Mouse (Mus musculus) WW6 (cell line): ENCODE measurements around the gene Pex5.

ENCODE experiments used
- DNase-seq: peaks from one replicate; pipeline ENCODE4 v3.0.0-alpha.2; 2013; ENCODE audit warnings: low read depth, low spot score

The Pex5 gene

DNA sequence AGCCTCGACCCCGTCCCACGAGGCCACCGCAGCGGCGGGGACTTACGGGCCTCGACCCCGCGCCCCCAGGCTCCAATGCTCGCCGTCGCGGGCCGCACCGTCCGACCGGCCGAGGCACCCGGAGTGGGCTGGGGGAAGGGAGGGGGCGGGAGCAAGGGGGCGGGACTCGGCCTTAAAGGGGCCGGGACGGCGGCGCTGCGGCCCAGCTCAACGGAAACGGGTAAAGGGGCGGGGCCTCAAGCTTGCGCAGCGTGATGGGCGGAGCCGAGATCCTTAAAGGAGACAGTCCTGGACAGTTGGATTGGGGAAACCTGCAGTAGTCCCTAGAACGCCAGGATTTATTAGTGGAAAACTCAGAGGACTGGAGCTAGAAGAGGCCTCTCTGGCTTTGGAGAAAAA lies at the start of gene Pex5:
Gene Pex5 (minus strand): TSS at position 141 of the 399 bp plus-strand sequence.
- peak; percentile 95 for DNase-seq

- DNase-seq: no peak
Measured at GRCm38 (mm10) chr6:124463881-124464291, 49.0 kb upstream of the Pex5 start.

GRCm38 (mm10) chr6:124459388-124459787 lies 44.5 kb upstream of the Pex5 start:
- DNase-seq: no peak

- no peak for DNase-seq
Measured at GRCm38 (mm10) chr6:124458505-124458904, 43.6 kb upstream of the Pex5 start.

- DNase-seq: no peak
Measured at GRCm38 (mm10) chr6:124457827-124458226, 43.0 kb upstream of the Pex5 start.

- DNase-seq: no peak
Measured at GRCm38 (mm10) chr6:124456243-124456642, 41.4 kb upstream of the Pex5 start.

GRCm38 (mm10) chr6:124453756-124454155 lies 38.9 kb upstream of the Pex5 start:
- DNase-seq: no peak

GRCm38 (mm10) chr6:124451995-124452394 lies 37.1 kb upstream of the Pex5 start:
- no peak for DNase-seq

DNA sequence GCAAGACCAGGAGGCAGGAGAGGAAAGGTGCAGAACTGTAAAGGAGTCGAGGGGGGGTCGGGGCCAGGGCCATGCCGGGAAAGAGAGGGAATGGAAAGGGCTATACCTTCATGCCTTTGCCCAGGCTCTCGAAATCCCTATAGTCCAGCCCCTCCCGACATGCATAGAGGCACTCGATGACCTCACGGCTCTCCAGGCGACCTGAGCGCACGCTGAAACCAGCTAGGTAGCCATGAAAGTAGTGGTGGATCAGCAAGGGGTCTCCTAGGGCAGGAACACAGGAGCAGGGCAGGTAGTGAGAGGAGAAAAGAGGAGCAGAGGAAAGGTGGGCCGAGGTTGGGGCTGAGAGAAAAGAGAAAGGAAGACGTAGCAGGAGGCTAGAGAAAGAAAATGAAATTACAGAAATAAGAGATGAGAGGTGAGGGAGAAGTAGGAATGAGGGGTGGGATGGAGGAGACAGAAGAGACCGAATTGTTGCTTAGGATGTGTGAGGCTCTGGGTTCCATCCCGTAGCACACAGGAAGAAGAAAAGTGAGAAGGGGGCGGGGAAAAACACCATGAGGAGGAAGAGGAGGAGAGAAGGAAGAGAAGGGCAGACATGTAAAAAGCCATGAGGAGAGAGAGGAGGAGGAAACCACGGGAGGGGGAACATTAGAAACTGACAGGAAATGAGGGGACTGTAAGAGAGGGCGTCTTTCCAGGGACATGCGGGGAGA lies 35.0 kb upstream of the Pex5 start:
- no peak for DNase-seq

DNA sequence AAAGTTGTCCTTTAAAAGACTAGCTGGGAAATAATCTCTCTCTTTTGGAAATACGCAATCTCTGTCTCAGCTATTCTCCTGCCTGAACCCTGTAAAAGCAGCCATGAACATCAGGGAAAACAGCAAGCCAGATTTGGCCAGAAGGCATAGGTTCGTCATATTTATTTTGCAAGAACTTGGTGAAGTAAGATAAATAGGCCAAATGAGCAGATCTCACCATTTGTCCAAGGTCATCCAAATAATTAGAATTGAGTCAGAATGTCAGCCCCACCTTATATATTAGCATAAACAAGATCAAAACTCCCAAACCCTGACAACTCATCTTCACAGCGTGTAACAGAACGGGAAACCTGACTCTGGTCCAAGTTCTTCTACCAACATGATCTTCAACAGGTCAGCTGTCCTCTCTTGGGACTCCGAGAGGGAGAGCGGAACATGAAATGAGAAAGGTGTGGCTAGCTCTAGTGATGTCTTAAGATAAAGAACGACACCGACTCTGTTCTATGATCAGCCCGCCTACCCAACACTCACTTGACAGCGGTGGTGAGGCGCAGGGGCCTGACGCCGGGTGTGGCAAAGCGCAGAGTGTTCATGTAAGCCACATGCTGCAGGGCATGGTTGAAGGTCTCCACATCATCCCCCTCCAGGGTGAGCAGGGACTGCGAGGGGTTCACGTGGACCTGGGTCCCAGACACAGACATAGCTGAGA lies 34.2 kb upstream of the Pex5 start:
- DNase-seq: no peak

DNA sequence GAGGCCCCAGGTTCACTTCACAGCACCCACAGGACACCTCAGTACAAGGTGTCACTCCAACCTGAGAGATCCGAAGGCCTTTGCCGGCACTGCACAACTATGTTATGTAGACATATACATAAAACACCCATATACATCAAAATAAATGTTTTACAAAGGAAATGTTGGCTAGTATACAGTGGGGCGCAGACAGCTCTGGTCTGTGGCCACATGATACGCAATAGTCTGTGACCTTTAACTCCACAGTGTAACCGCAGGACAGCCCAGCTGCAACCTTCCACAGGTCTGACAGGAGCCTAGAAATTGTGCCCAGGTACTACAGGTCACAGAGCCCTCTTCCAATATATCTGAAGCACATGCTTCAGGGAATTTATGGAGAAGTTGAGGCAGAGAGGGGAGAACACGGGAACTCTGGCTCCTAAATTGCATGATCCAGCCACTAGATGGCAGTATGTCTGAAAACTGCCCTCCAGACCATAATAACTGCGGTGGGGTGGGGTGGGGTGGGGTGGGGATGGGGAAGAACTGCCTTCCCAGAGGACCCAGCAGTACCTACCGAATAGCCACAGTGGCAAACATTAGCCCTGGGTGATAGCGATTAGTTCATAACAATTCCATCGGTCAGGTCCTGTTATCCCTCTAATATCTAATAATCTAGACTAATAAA lies 33.5 kb upstream of the Pex5 start:
- no peak for DNase-seq

DNA sequence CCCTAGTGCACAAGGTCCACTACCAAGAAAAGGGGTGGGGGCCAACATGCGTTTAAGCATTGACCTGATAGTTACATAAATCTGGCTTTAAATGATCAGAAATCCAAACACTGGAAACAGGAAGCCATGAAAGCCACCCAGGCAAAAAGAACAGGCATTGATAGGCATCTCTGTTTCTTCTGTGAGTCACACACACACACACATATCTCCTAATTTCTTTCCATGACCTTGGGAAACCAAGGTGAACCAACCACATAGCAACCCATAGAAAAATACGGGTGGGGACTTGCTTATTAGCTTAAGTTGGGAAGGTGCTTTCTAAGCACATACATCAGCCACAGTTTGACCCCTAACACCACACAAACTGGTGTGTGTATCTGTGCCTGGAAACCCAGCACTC lies 32.5 kb upstream of the Pex5 start:
- no peak for DNase-seq

- no peak for DNase-seq
Measured at GRCm38 (mm10) chr6:124446459-124446858, 31.6 kb upstream of the Pex5 start.

DNA sequence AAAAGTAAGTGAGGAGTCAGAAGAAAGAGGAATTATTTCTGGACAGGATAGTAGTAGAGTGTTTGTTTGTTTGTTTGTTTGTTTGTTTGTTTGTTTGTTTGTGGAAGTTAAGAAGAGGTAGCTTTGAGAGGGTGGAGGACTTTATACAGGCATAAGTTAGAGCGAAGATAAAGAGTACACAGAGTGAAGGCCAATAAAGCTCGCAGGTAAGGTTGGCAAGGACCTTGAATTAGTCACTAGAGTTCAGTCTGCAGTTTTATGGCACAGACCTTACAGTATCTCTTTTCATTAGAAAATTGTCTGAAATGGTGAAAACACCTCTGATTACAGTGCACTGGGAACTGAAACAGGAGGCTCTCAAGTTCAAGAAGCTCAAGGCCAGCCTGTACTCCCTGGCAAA lies 31.2 kb upstream of the Pex5 start:
- DNase-seq: no peak

DNA sequence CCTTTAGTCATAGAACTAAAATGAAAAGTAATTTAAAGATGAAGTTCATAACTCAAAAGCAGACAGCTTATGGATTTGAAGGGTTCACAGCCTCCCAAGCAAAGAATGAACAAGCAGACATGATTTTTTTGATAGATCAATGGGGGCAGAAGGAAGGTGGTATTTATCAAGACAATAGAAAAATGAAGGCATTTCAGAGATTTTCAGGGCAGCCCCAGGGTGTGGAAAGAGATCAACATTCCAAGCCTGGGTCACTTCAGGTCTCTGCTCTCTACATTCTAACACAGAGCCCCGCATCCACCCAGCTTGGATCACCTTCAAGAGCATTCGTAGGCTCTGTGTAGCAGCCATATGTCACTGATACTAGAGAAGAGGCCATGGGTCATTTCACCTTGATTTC lies 28.5 kb upstream of the Pex5 start:
- no peak for DNase-seq

GRCm38 (mm10) chr6:124436245-124436644 lies 21.4 kb upstream of the Pex5 start:
- no peak for DNase-seq

GRCm38 (mm10) chr6:124435173-124435572 lies 20.3 kb upstream of the Pex5 start:
- DNase-seq: no peak

GRCm38 (mm10) chr6:124433688-124434324 lies 18.9 kb upstream of the Pex5 start:
- DNase-seq: no peak

DNA sequence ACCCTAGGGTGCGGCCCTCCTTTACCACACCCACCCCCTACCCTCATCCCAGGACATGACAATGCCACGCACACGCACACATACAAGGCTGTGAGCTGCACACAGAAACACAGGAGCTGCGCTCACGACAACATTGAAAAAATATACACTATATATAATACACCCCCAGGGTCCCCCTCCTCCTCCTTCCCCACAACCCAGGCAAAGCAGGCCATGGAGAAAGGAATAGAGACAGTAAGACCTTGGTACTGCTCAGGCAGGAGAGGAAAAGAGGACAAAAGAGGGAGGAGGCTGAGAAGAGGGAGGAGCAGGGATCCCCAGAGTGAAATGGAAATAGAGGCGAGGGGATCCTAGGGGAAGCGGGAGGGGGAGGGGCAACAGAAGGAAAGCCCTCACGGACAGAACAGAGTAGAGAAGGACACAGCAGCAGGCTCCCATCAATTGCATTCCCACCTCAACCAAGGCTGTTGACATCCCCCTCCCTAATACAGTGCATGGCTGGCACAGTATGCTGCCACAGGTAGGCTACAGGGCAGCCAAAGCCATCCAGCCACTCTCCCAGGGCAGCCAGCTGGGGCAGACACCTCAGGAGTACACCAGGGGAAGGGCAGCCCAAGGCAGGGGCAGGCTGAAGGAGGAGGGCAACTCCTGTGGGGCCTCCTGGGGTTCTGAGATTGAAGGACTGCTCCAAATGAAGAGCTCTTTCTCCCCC lies 16.1 kb upstream of the Pex5 start:
- DNase-seq: no peak

- DNase-seq: no peak
Measured at GRCm38 (mm10) chr6:124430379-124430778, 15.5 kb upstream of the Pex5 start.

GRCm38 (mm10) chr6:124427791-124428576 lies 13.1 kb upstream of the Pex5 start:
- no peak for DNase-seq
